Mouse (Mus musculus) liver, adult 10 weeks (tissue): ENCODE data around the gene Olfr320. TPM values are rescaled to one million over a fixed set of nuclear protein-coding genes. Genes with fewer than 3 reads are reported as not detected.

ENCODE experiments used
- polyA plus RNA-seq: library from polyadenylated mRNA; stranded (reverse); fragments of 350-450 nt; fragmentation: Illumina TruSeq; extraction: RNeasy Lipid Tissue Mini Kit (QIAGEN cat#74804); gene quantifications from one replicate; pipeline ENCODE4 v1.2.3, GENCODE M21; 2014; ENCODE audit warnings: low read depth, low replicate concordance

Gene Olfr320
- polyA plus RNA-seq, result not detected

DNA sequence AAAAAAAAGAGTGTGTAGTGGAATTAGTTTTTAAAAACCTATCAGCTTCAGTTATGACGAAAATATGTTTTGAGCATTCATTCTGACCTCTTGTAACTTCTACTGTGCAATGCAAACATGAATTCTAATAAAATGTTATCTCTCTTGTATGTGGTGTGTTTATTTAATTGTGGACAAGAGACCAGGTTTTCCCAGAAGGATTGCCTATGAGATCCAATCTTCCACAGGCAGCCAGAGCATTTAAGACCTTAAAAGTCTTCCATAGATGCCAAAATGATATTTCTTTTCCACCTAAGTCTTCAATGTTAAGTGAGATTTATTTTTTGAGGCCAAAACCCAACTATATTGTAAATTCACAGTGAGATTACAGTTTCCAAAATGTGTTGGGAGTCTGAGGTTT is at the start of gene Olfr320:
Gene Olfr320 (plus strand): TSS at position 301 of the 400 bp plus-strand sequence.

DNA sequence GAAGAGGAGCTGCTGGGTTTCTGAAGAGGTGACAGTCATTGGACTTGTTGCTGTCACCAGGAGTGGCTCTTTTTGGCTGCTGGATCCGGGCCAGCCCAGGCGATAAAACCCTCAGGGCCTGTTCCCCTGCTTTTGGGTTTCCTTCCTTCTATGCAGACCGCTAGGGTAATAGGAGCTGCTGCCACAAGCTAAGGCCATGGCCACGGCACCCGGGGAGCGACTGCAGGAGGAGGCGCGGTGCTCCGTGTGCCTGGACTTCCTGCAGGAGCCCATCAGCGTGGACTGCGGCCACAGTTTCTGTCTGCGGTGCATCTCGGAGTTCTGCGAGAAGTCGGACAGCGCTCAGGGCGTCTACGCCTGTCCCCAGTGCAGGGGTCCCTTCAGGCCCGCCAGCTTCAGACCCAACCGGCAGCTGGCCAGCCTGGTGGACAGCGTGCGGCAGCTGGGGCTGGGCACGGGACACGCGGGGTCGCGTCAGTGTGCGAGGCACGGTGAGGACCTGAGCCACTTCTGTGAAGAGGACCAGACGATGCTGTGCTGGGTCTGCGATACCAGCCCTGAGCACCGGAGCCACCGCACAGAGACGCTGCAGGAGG is 40.5 kb upstream of the Olfr320 start, which contains the start of gene Trim58:
Gene Trim58 (plus strand): TSS at position 194 of the 596 bp plus-strand sequence.

DNA sequence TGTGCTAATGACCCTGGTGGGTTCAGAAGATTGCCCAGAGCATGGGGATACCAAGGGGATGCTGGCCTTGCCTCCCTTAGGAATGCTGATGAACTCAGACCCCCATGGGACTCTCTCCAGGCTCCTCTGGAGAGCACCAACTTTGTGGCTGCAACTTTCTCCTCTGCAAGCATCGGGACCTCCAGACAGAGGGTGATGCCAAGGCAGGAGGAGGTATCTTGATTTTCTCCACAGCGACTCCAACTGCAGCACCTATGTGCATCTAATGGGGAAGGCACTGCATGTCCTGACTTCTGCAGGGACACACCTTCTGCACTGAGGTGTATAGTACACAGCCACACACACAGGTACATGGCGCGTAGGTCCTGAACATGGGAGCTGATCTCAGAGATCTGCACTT is 22.3 kb upstream of the Olfr320 start, which contains the start of gene Olfr322:
Gene Olfr322 (plus strand): TSS at position 187 of the 400 bp plus-strand sequence.

DNA sequence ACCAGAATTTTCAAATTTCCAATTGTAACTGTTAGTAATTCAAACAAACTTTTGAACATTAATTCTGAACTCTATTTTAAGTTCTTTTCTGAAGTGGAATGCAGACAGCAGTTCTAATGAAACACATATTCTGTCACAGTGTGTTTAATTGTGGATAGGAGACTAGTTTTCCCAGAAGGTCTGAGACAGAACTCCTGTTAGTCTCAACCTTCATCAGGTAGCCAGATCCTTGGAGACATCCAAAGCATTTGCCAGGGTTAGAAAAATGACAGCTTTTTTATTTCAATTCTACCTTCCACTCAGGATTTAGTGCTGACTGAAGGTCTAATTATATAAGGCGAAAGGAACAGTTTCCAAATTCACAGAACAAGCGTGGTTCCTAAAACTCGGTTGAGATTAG is 18.0 kb downstream of the Olfr320 start, which contains the start of gene Olfr319:
Gene Olfr319 (plus strand): TSS at position 301 of the 400 bp plus-strand sequence.

DNA sequence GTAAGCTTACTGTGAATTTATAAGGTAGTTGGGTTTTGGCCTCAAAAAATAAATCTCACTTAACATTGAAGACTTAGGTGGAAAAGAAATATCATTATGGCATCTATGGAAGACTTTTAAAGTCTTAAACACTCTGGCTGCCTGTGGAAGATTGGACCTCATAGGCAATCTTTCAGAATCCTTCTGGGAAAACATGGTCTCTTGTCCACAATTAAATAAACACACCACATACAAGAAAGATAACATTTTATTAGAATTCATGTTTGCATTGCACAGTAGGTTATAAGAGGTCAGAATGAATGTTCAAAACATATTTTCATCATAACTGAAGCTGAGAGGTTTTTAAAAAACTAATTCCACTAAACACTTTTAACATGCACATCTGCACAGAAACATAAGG is 43.0 kb downstream of the Olfr320 start, which contains the start of gene Olfr318:
Gene Olfr318 (minus strand): TSS at position 101 of the 400 bp plus-strand sequence.

Other genes with a start within 250 kb of the Olfr320 start
- not detected for gene Gm12253, start 248.5 kb upstream of the Olfr320 start, polyA plus RNA-seq
- not detected for gene Lypd9, start 228.2 kb upstream of the Olfr320 start, polyA plus RNA-seq
- not detected for gene Olfr30, start 218.8 kb upstream of the Olfr320 start, polyA plus RNA-seq
- gene Olfr332, start 188.5 kb upstream of the Olfr320 start, polyA plus RNA-seq, result not detected
- not detected for gene Olfr331, start 178.5 kb upstream of the Olfr320 start, polyA plus RNA-seq
- not detected for gene Olfr330, start 146.3 kb upstream of the Olfr320 start, polyA plus RNA-seq
- gene Olfr329-ps, start 134.7 kb upstream of the Olfr320 start, polyA plus RNA-seq, result not detected
- not detected for gene Olfr328, start 125.5 kb upstream of the Olfr320 start, polyA plus RNA-seq
- not detected for gene Olfr224, start 110.5 kb upstream of the Olfr320 start, polyA plus RNA-seq
- not detected for gene Olfr325, start 103.4 kb upstream of the Olfr320 start, polyA plus RNA-seq
- not detected for gene Olfr324, start 86.0 kb upstream of the Olfr320 start, polyA plus RNA-seq
- not detected for gene 2210407C18Rik, start 65.0 kb upstream of the Olfr320 start, polyA plus RNA-seq
- gene Olfr323, start 50.6 kb upstream of the Olfr320 start, polyA plus RNA-seq, result not detected
- not detected for gene Trim58, start 40.6 kb upstream of the Olfr320 start, polyA plus RNA-seq
- not detected for gene Olfr322, start 22.3 kb upstream of the Olfr320 start, polyA plus RNA-seq
- gene Olfr319, start 18.1 kb downstream of the Olfr320 start, polyA plus RNA-seq, result not detected
- not detected for gene Olfr318, start 42.9 kb downstream of the Olfr320 start, polyA plus RNA-seq
- not detected for gene Olfr317, start 58.1 kb downstream of the Olfr320 start, polyA plus RNA-seq
- not detected for gene Olfr316, start 71.6 kb downstream of the Olfr320 start, polyA plus RNA-seq
- not detected for gene Olfr315, start 92.1 kb downstream of the Olfr320 start, polyA plus RNA-seq
- gene Olfr314, start 101.9 kb downstream of the Olfr320 start, polyA plus RNA-seq, result not detected
- gene Fam183b, start 120.9 kb downstream of the Olfr320 start, polyA plus RNA-seq, result not detected
- not detected for gene Olfr313, start 133.9 kb downstream of the Olfr320 start, polyA plus RNA-seq
- not detected for gene Olfr312, start 148.1 kb downstream of the Olfr320 start, polyA plus RNA-seq
- gene Olfr311, start 158.2 kb downstream of the Olfr320 start, polyA plus RNA-seq, result not detected
- 2.1 TPM for gene Gm12258, start 166.1 kb downstream of the Olfr320 start, polyA plus RNA-seq
- gene 2810021J22Rik, start 186.1 kb downstream of the Olfr320 start, polyA plus RNA-seq, result 2.7 TPM
- 3.8 TPM for gene Zfp39, start 223.1 kb downstream of the Olfr320 start, polyA plus RNA-seq
- gene Btnl10, start 236.8 kb downstream of the Olfr320 start, polyA plus RNA-seq, result not detected